Mouse (Mus musculus): Measurements from ENCODE around the gene Tlr9.

DNA sequence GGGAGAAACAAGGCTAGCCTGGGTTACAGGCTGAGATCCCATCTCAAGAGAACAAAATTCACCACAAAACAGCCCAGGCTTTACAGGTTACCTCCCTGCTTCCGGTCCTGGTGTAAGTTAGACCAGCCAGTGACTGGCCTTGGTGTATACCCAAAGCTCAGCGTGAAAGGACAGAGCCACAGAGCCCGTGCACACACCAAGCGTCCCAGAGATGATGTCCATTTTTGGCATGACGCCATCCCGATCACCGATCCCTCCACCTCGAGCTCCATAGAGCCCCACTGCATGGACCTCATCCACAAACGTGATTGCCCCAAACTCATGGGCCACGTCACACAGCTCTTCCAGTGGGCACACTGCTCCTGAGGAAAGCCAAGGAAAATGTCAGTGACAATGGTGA is 15.5 kb downstream of the Tlr9 start:
- TF ChIP-seq CTCF (IDR thresholded peaks at IDR 0.05; ENCODE audit: extremely low read depth, insufficient read length, insufficient replicate concordance, low read depth, low read length) (no peak), POLR2A (IDR thresholded peaks at IDR 0.05; ENCODE audit: low read depth, low read length) (no peak)

Data from small intestine, adult 2 months (tissue).